Mouse (Mus musculus) right cerebral cortex, adult 18-20 months (tissue): ENCODE measurements at regions not wholly inside any gene's neighbourhood (a gene's known extent, or its start where the extent isn't known, plus 50 kb on each side); places are given as distances from the start of the nearest gene placed in this dataset.

Source experiments
- DNase-seq: peaks from one replicate; pipeline ENCODE4 v3.0.0; 2022; ENCODE audit warnings: mixed read lengths

- no peak for DNase-seq
These were observed 52.1 kb upstream of the Hmcn1 start for GRCm38 (mm10) chr1:151045334-151045733.

- DNase-seq: no peak
These were observed 53.4 kb upstream of the Hmcn1 start for GRCm38 (mm10) chr1:151046626-151047025.

- no peak for DNase-seq
These were observed 56.7 kb upstream of the Hmcn1 start for GRCm38 (mm10) chr1:151049726-151050506.

GRCm38 (mm10) chr1:151050507-151050816 lies 57.2 kb upstream of the Hmcn1 start:
- no peak for DNase-seq

GRCm38 (mm10) chr1:151053268-151053667 lies 60.0 kb upstream of the Hmcn1 start:
- DNase-seq: no peak

GRCm38 (mm10) chr1:151055396-151055795 lies 62.2 kb upstream of the Hmcn1 start:
- DNase-seq: no peak

GRCm38 (mm10) chr1:151059546-151060136 lies 66.4 kb upstream of the Hmcn1 start:
- DNase-seq: no peak

- DNase-seq: no peak
These were observed 71.9 kb upstream of the Hmcn1 start for GRCm38 (mm10) chr1:151065090-151065567.

GRCm38 (mm10) chr1:151066379-151067128 lies 73.3 kb upstream of the Hmcn1 start:
- DNase-seq: no peak

- no peak for DNase-seq
These were observed 81.5 kb upstream of the Hmcn1 start for GRCm38 (mm10) chr1:151074508-151075314.

GRCm38 (mm10) chr1:151075541-151075940 lies 82.3 kb upstream of the Hmcn1 start:
- no peak for DNase-seq

GRCm38 (mm10) chr1:151078909-151079522 lies 85.8 kb upstream of the Hmcn1 start:
- DNase-seq: peak; percentile 78

- DNase-seq: peak; percentile 33
These were observed 86.6 kb upstream of the Hmcn1 start for GRCm38 (mm10) chr1:151079614-151080360.

- no peak for DNase-seq
These were observed 87.3 kb upstream of the Hmcn1 start for GRCm38 (mm10) chr1:151080510-151080980.

GRCm38 (mm10) chr1:151082510-151083033 lies 89.3 kb upstream of the Hmcn1 start:
- DNase-seq: no peak

- no peak for DNase-seq
These were observed 90.6 kb upstream of the Hmcn1 start for GRCm38 (mm10) chr1:151083806-151084205.

- DNase-seq: no peak
These were observed 93.0 kb upstream of the Hmcn1 start for GRCm38 (mm10) chr1:151086111-151086859.

GRCm38 (mm10) chr1:151087151-151087660 lies 94.0 kb upstream of the Hmcn1 start:
- no peak for DNase-seq

GRCm38 (mm10) chr1:151087811-151088511 lies 94.4 kb upstream of the Gm47985 start:
- peak; percentile 84 for DNase-seq
